Mouse (Mus musculus) forebrain, embryonic 16.5 days (tissue): ENCODE data around the gene St6gal1. TPM values are rescaled to one million over a fixed set of nuclear protein-coding genes. Genes with fewer than 3 reads are reported as not detected.

Experiments
- ATAC-seq: fragments of 200-750 bp; cut with Nextera tagmentation; 2 replicates; pipeline ENCODE4 v1.8.0; 2017; ENCODE audit warnings: mild to moderate bottlenecking, moderate library complexity
- H3K27ac ChIP-seq: fragments of 300-500 bp; sonication (generic); 2 replicates; pipeline ENCODE4 v1.5.1; 2014; ENCODE audit warnings: low read length, control low read depth
- H3K27me3 ChIP-seq: fragments of 300-500 bp; sonication (generic); replicated peaks from 2 replicates; pipeline ENCODE4 v1.6.1; 2014; ENCODE audit warnings: low read length; ENCODE audit not compliant: control insufficient read depth, insufficient read depth
- H3K36me3 ChIP-seq: fragments of 300-500 bp; sonication (generic); 2 replicates; pipeline ENCODE4 v1.6.1; 2014; ENCODE audit not compliant: control insufficient read depth, insufficient read depth
- H3K4me1 ChIP-seq: fragments of 300-500 bp; sonication (generic); replicated peaks from 2 replicates; pipeline ENCODE4 v1.6.1; 2014; ENCODE audit warnings: low read length; ENCODE audit not compliant: control insufficient read depth, insufficient read depth
- H3K4me2 ChIP-seq: fragments of 300-500 bp; sonication (generic); 2 replicates; pipeline ENCODE4 v1.6.1; 2014; ENCODE audit warnings: mild to moderate bottlenecking, low read length, control low read depth
- H3K4me3 ChIP-seq: fragments of 300-500 bp; sonication (generic); replicated peaks from 2 replicates; pipeline ENCODE4 v1.5.1; 2014; ENCODE audit warnings: mild to moderate bottlenecking, low read length, control low read depth
- H3K9ac ChIP-seq: fragments of 300-500 bp; sonication (generic); replicated peaks from 2 replicates; pipeline ENCODE4 v1.6.1; 2014; ENCODE audit warnings: low read depth, low read length, control low read depth
- H3K9me3 ChIP-seq: fragments of 300-500 bp; sonication (generic); 2 replicates; pipeline ENCODE4 v1.6.1; 2016; ENCODE audit warnings: low read length; ENCODE audit not compliant: control insufficient read depth
- WGBS: fragments of 180-500 bp; shearing (Covaris S2); extraction: QIAGEN DNeasy Blood & Tissue Kit; methylation state at CpG from one replicate; pipeline ENCODE4 v1.1.7; 2014; 5-methylcytosine and 5-hydroxymethylcytosine counted together
- polyA plus RNA-seq: library from polyadenylated mRNA; unstranded; fragments of >200 nt; fragmentation: Nextera tagmentation; extraction: Ambion mirVana; gene quantifications from 2 replicates; pipeline ENCODE4 v1.2.1, GENCODE M21; 2015

Gene St6gal1
- polyA plus RNA-seq, 1 experiment from 2014 or later, result 50.4 TPM

GRCm38 (mm10) chr16:23376189-23376588 is 151.6 kb downstream of the St6gal1 start:
- WGBS, result 67% methylated on average over 10 of the region's 10 CpGs
- H3K4me3 ChIP-seq, result no peak overlapping the region

GRCm38 (mm10) chr16:23379536-23380230 is 155.1 kb downstream of the St6gal1 start:
- 78% methylated on average over 3 of the region's 3 CpGs for WGBS
- Histone ChIP-seq H3K9ac (no peak overlapping the region), H3K9me3 (no peaks in the 10 kb centered on the region), H3K4me1 (no peaks in the 10 kb centered on the region), H3K27ac (no peak overlapping the region), H3K4me3 (no peak overlapping the region), H3K36me3 (no peaks in the 10 kb centered on the region), H3K4me2 (no peak overlapping the region), H3K27me3 (no peaks in the 10 kb centered on the region)
- no peak for ATAC-seq

More at GRCm38 (mm10) chr16:23376189-23376588, 151.6 kb downstream of the St6gal1 start:
- Histone ChIP-seq H3K9me3 (no peaks in the 10 kb centered on the region), H3K36me3 (no peaks in the 10 kb centered on the region), H3K27me3 (no peaks in the 10 kb centered on the region), H3K4me1 (no peaks in the 10 kb centered on the region), H3K4me2 (no peak overlapping the region), H3K9ac (no peak overlapping the region), H3K27ac (no peak overlapping the region)
- no peak for ATAC-seq

- Histone ChIP-seq H3K9ac (no peak overlapping the region), H3K27me3 (no peaks in the 10 kb centered on the region), H3K4me2 (no peak overlapping the region), H3K9me3 (peaks cover 5% of the 10 kb centered on the region; the same call in 1 of the 2 replicates), H3K4me3 (no peak overlapping the region), H3K36me3 (no peaks in the 10 kb centered on the region), H3K4me1 (no peaks in the 10 kb centered on the region), H3K27ac (no peak overlapping the region)
- no peak for ATAC-seq
These were observed 159.8 kb downstream of the St6gal1 start for GRCm38 (mm10) chr16:23384304-23384703.

- ATAC-seq, result no peak
- no peak overlapping the region for H3K4me3 ChIP-seq
- H3K4me1 ChIP-seq, result no peaks in the 10 kb centered on the region
- no peaks in the 10 kb centered on the region for H3K36me3 ChIP-seq
- WGBS, result 92% methylated on average over 5 of the region's 5 CpGs
- no peak overlapping the region for H3K4me2 ChIP-seq
- H3K27ac ChIP-seq, result no peak overlapping the region
- H3K9ac ChIP-seq, result no peak overlapping the region
- H3K9me3 ChIP-seq, result no peaks in the 10 kb centered on the region
- H3K27me3 ChIP-seq, result no peaks in the 10 kb centered on the region
These were observed 173.4 kb downstream of the St6gal1 start for GRCm38 (mm10) chr16:23397931-23398330.

GRCm38 (mm10) chr16:23401463-23401862 is 176.9 kb downstream of the St6gal1 start:
- Histone ChIP-seq H3K27me3 (no peaks in the 10 kb centered on the region), H3K9me3 (no peaks in the 10 kb centered on the region), H3K36me3 (no peaks in the 10 kb centered on the region), H3K9ac (no peak overlapping the region), H3K4me1 (no peaks in the 10 kb centered on the region), H3K4me2 (no peak overlapping the region), H3K27ac (no peak overlapping the region), H3K4me3 (no peak overlapping the region)
- 81% methylated on average over 4 of the region's 4 CpGs for WGBS
- no peak for ATAC-seq

- 69% methylated on average over 3 of the region's 3 CpGs for WGBS
- H3K36me3 ChIP-seq, result no peaks in the 10 kb centered on the region
- no peak overlapping the region for H3K4me3 ChIP-seq
- no peak overlapping the region for H3K9ac ChIP-seq
- no peaks in the 10 kb centered on the region for H3K4me1 ChIP-seq
- H3K9me3 ChIP-seq, result no peaks in the 10 kb centered on the region
- H3K27me3 ChIP-seq, result no peaks in the 10 kb centered on the region
- no peak overlapping the region for H3K27ac ChIP-seq
- H3K4me2 ChIP-seq, result no peak overlapping the region
- ATAC-seq, result no peak
These were observed 177.4 kb downstream of the St6gal1 start for GRCm38 (mm10) chr16:23401959-23402358.

- no peak overlapping the region for H3K27ac ChIP-seq
- 55% methylated on average over 8 of the region's 8 CpGs for WGBS
- H3K4me3 ChIP-seq, result no peak overlapping the region
- no peaks in the 10 kb centered on the region for H3K27me3 ChIP-seq
- H3K4me1 ChIP-seq, result no peaks in the 10 kb centered on the region
- no peak overlapping the region for H3K4me2 ChIP-seq
- H3K36me3 ChIP-seq, result no peaks in the 10 kb centered on the region
- no peak overlapping the region for H3K9ac ChIP-seq
- H3K9me3 ChIP-seq, result no peaks in the 10 kb centered on the region
- ATAC-seq, result peak; percentile 50; the same call in 1 of the 2 replicates
These were observed 178.6 kb downstream of the St6gal1 start for GRCm38 (mm10) chr16:23403008-23403755.

Other genes starting within 250 kb of the St6gal1 start
- not detected in 2 replicates for gene Kng2, start 195.3 kb upstream of the St6gal1 start, polyA plus RNA-seq
- not detected in 2 replicates for gene Kng1, start 166.9 kb upstream of the St6gal1 start, polyA plus RNA-seq
- gene Eif4a2, start 117.3 kb upstream of the St6gal1 start, polyA plus RNA-seq, result 378 and 390 TPM in 2 replicates
- gene Rfc4, start 97.0 kb upstream of the St6gal1 start, polyA plus RNA-seq, result 67.2 and 79.4 TPM in 2 replicates
- not detected in 2 replicates for gene Adipoq, start 78.2 kb upstream of the St6gal1 start, polyA plus RNA-seq
- 0.42 TPM in 1 of 2 replicates, not detected in the other for gene Rtp1, start 204.4 kb downstream of the St6gal1 start, polyA plus RNA-seq